Mouse (Mus musculus) cortical plate, adult 2 months (tissue): Measurements from ENCODE around the gene Morc4.

ENCODE experiments used
- CTCF ChIP-seq: fragments of 200-500 bp; IDR thresholded peaks from 2 replicates; pipeline ENCODE4 v1.5.1; 2011; ENCODE audit warnings: mild to moderate bottlenecking, control low read depth, low read length; ENCODE audit not compliant: insufficient read depth; ENCODE audit errors: extremely low read depth
- POLR2A ChIP-seq: fragments of 200-500 bp; IDR thresholded peaks from 2 replicates; pipeline ENCODE4 v1.6.1; 2011; ENCODE audit warnings: mild to moderate bottlenecking, low read length, control low read depth; ENCODE audit not compliant: insufficient read depth; ENCODE audit errors: extremely low read depth

- TF ChIP-seq CTCF (no peak), POLR2A (no peak)
These were observed 88.4 kb downstream of the Morc4 start for GRCm38 (mm10) chrX:139783045-139783422.
